Mouse (Mus musculus) cerebellum, adult 2 months (tissue): ENCODE results near the gene Gm10961.

Source experiments
- CTCF ChIP-seq: fragments of 200-500 bp; IDR thresholded peaks from 2 replicates; pipeline ENCODE4 v1.5.1; 2011; ENCODE audit warnings: low read depth, mild to moderate bottlenecking, control low read depth, low read length, moderate library complexity, borderline replicate concordance; ENCODE audit not compliant: insufficient read depth
- POLR2A ChIP-seq: fragments of 200-500 bp; IDR thresholded peaks from 2 replicates; pipeline ENCODE4 v1.6.1; 2011; ENCODE audit warnings: low read length, control low read depth, borderline replicate concordance; ENCODE audit not compliant: insufficient read depth

GRCm38 (mm10) chr3:107583893-107584292 is 47.2 kb upstream of the Gm10961 start:
- TF ChIP-seq CTCF (no peak), POLR2A (no peak)
